Mouse (Mus musculus) embryo, embryonic 10.5 days (tissue): Measurements from ENCODE around the gene Nt5m.

Source experiments
- DNase-seq: peaks from one replicate; pipeline ENCODE4 v3.0.0-alpha.2; 2015; ENCODE audit warnings: low spot score

The Nt5m gene

GRCm38 (mm10) chr11:59839459-59840126 lies 346 bp downstream of the Nt5m start, which contains the start of gene Cops3:
Gene Cops3, minus strand, starts transcription at chr11:59839838.
- peak; percentile 99 for DNase-seq

GRCm38 (mm10) chr11:59846311-59846710 lies 7.1 kb downstream of the Nt5m start:
- no peak for DNase-seq

GRCm38 (mm10) chr11:59847131-59847530 lies 7.9 kb downstream of the Nt5m start:
- peak; percentile 76 for DNase-seq

- peak; percentile 79 for DNase-seq
These were observed 8.9 kb downstream of the Nt5m start for GRCm38 (mm10) chr11:59847891-59848884.

- DNase-seq, result no peak
These were observed 13.6 kb downstream of the Nt5m start for GRCm38 (mm10) chr11:59852865-59853264.

GRCm38 (mm10) chr11:59860467-59860866 lies 21.2 kb downstream of the Nt5m start:
- no peak for DNase-seq

GRCm38 (mm10) chr11:59864316-59864715 lies 25.1 kb downstream of the Nt5m start:
- no peak for DNase-seq

GRCm38 (mm10) chr11:59872124-59872523 lies 32.9 kb downstream of the Nt5m start:
- no peak for DNase-seq

GRCm38 (mm10) chr11:59880031-59880430 lies 40.8 kb downstream of the Nt5m start:
- peak; percentile 95 for DNase-seq

GRCm38 (mm10) chr11:59885217-59885986 lies 46.2 kb downstream of the Nt5m start:
- peak; percentile 42 for DNase-seq

- no peak for DNase-seq
These were observed 47.7 kb downstream of the Nt5m start for GRCm38 (mm10) chr11:59886952-59887351.

GRCm38 (mm10) chr11:59888151-59888550 lies 48.9 kb downstream of the Nt5m start:
- DNase-seq, result no peak

- no peak for DNase-seq
These were observed 52.6 kb downstream of the Nt5m start for GRCm38 (mm10) chr11:59891854-59892253.

- no peak for DNase-seq
These were observed 54.0 kb downstream of the Nt5m start for GRCm38 (mm10) chr11:59893153-59893788.

- no peak for DNase-seq
These were observed 55.7 kb downstream of the Nt5m start for GRCm38 (mm10) chr11:59894916-59895315.

GRCm38 (mm10) chr11:59895316-59895715 lies 56.1 kb downstream of the Nt5m start:
- no peak for DNase-seq

GRCm38 (mm10) chr11:59897981-59898599 lies 58.8 kb downstream of the Nt5m start:
- no peak for DNase-seq

- DNase-seq, result no peak
These were observed 60.8 kb downstream of the Nt5m start for GRCm38 (mm10) chr11:59899711-59900685.

GRCm38 (mm10) chr11:59900995-59901394 lies 61.7 kb downstream of the Nt5m start:
- DNase-seq, result no peak
